Mouse (Mus musculus) liver, embryonic 15.5 days (tissue): Measurements from ENCODE around the gene Wdr86. TPM values are rescaled to one million over a fixed set of nuclear protein-coding genes. Genes with fewer than 3 reads are reported as not detected.
"Not testable (repeated sequence)": the region's sequence is repeated elsewhere in the genome, so short reads cannot be mapped to it uniquely, and the experiment has no call there.

Source experiments
- ATAC-seq: fragments of 200-750 bp; cut with Nextera tagmentation; 2 replicates; pipeline ENCODE4 v1.8.0; 2017; ENCODE audit warnings: moderate number of reproducible peaks, mild to moderate bottlenecking, moderate library complexity; ENCODE audit not compliant: insufficient read depth
- H3K27ac ChIP-seq: fragments of 300-500 bp; sonication (generic); replicated peaks from 2 replicates; pipeline ENCODE4 v1.5.1; 2015; ENCODE audit warnings: mild to moderate bottlenecking, inconsistent platforms
- H3K27me3 ChIP-seq: fragments of 300-500 bp; sonication (generic); 2 replicates; pipeline ENCODE4 v1.6.1; 2015; ENCODE audit warnings: mild to moderate bottlenecking, inconsistent platforms
- H3K36me3 ChIP-seq: fragments of 300-500 bp; sonication (generic); replicated peaks from 2 replicates; pipeline ENCODE4 v1.6.1; 2015; ENCODE audit warnings: moderate library complexity, mild to moderate bottlenecking, inconsistent platforms
- H3K4me1 ChIP-seq: fragments of 300-500 bp; sonication (generic); replicated peaks from 2 replicates; pipeline ENCODE4 v1.6.1; 2015; ENCODE audit warnings: inconsistent platforms
- H3K4me2 ChIP-seq: fragments of 300-500 bp; sonication (generic); 2 replicates; pipeline ENCODE4 v1.6.1; 2015; ENCODE audit warnings: moderate library complexity, mild to moderate bottlenecking, inconsistent platforms
- H3K4me3 ChIP-seq: fragments of 300-500 bp; sonication (generic); replicated peaks from 2 replicates; pipeline ENCODE4 v1.5.1; 2015; ENCODE audit warnings: mild to moderate bottlenecking, inconsistent platforms
- H3K9ac ChIP-seq: fragments of 300-500 bp; sonication (generic); 2 replicates; pipeline ENCODE4 v1.6.1; 2015; ENCODE audit warnings: moderate library complexity, mild to moderate bottlenecking, inconsistent platforms
- H3K9me3 ChIP-seq: fragments of 300-500 bp; sonication (generic); replicated peaks from 2 replicates; pipeline ENCODE4 v1.6.1; 2016; ENCODE audit warnings: inconsistent platforms
- WGBS: fragments of 180-500 bp; shearing (Covaris S2); methylation state at CpG from one replicate; pipeline ENCODE4 v1.1.7; 2015; ENCODE audit warnings: mixed read lengths; ENCODE audit not compliant: insufficient replicate concordance; 5-methylcytosine and 5-hydroxymethylcytosine counted together
- polyA plus RNA-seq: library from polyadenylated mRNA; unstranded; fragments of >200 nt; fragmentation: Nextera tagmentation; extraction: Ambion mirVana; gene quantifications from 2 replicates; pipeline ENCODE4 v1.2.1, GENCODE M21; 2015

Wdr86 gene
- polyA plus RNA-seq = 1.1 and 1.5 TPM in 2 replicates

GRCm38 (mm10) chr5:24730488-24730871 lies at the start of gene Wdr86:
TSS of gene Wdr86 (minus strand) at chr5:24730727.
- no peak within 1 kb of the TSS for H3K9ac ChIP-seq
- H3K4me3 ChIP-seq = peak within 1 kb of the TSS; percentile 40
- peaks cover 49% of the 10 kb centered on the region for H3K27me3 ChIP-seq
- no peak for ATAC-seq
- H3K27ac ChIP-seq = no peak within 1 kb of the TSS
- H3K9me3 ChIP-seq = no peaks in the 10 kb centered on the region
- peaks cover 21% of the 10 kb centered on the region; the same call in 1 of the 2 replicates for H3K4me1 ChIP-seq
- H3K36me3 ChIP-seq = no peaks in the 10 kb centered on the region
- WGBS = 1% methylated on average over 23 of the region's 23 CpGs
- H3K4me2 ChIP-seq = peak within 1 kb of the TSS; percentile 50

DNA sequence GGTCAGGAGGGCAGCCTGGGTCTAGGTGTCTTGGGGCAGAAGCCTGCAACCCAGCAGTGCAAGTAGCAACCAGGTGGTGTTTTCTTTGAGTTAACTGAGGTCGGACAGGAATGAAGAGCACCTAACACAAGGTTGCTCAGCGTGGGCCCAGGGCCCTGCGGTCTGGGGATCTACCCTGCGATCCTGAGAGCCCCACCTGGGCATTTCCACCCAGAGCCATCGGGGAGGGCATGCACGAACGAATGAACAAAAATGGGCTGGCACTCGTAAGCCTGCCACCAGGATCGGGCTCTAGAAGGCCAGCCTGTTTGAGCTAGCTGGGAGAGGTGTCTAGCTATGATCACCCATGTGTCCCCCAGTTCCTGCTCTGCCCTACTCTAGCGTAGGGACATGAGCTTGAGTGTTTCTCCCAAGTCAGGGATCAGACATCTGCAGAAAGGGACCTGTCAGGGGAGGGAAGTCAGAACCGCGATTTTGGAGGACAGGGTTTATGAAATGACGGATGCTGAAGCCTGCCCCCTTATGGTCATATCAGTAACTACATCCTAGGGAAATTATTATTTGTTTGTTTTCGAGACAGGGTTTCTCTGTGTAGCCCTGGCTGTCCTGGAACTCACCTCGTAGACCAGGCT lies 49.5 kb upstream of the Wdr86 start:
- peaks cover 13% of the 10 kb centered on the region for H3K27me3 ChIP-seq
- no peaks in the 10 kb centered on the region for H3K36me3 ChIP-seq
- no peak overlapping the region for H3K9ac ChIP-seq
- H3K4me1 ChIP-seq = peaks cover 4% of the 10 kb centered on the region; the same call in 1 of the 2 replicates
- WGBS = 33% methylated on average over 15 of the region's 15 CpGs
- H3K4me2 ChIP-seq = no peak overlapping the region
- H3K9me3 ChIP-seq = no peaks in the 10 kb centered on the region
- no peak overlapping the region for H3K27ac ChIP-seq
- ATAC-seq = no peak
- no peak overlapping the region for H3K4me3 ChIP-seq

DNA sequence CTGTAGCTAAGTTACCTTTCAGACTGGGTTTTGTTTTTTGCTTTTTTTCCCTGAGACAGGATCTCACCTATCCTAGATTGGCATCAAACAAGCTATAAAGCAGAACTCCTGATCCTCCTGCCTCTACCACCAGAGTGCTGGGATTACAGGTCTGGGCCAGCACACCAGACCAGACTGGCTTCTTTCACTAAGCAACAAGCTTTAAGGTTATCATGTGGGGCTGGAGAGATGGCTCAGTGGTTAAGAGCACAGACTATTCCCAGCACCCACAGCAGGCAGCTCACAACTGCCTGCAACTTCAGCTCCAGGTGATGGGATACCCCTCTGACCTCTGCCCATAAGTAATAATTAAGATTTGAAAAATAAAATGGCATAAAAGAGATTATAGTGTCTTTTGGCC lies 48.8 kb upstream of the Wdr86 start:
- no peaks in the 10 kb centered on the region for H3K36me3 ChIP-seq
- peaks cover 13% of the 10 kb centered on the region for H3K27me3 ChIP-seq
- ATAC-seq = no peak
- no peak overlapping the region for H3K27ac ChIP-seq
- no peak overlapping the region for H3K9ac ChIP-seq
- H3K4me2 ChIP-seq = no peak overlapping the region
- H3K9me3 ChIP-seq = no peaks in the 10 kb centered on the region
- H3K4me1 ChIP-seq = peaks cover 4% of the 10 kb centered on the region; the same call in 1 of the 2 replicates
- H3K4me3 ChIP-seq = no peak overlapping the region

- H3K9me3 ChIP-seq = no peaks in the 10 kb centered on the region
- H3K36me3 ChIP-seq = no peaks in the 10 kb centered on the region
- WGBS = 49% methylated on average over 13 of the region's 13 CpGs
- no peak for ATAC-seq
- H3K27ac ChIP-seq = no peak overlapping the region
- H3K27me3 ChIP-seq = peaks cover 13% of the 10 kb centered on the region
- no peak overlapping the region for H3K4me3 ChIP-seq
- no peak overlapping the region for H3K4me2 ChIP-seq
- peaks cover 4% of the 10 kb centered on the region; the same call in 1 of the 2 replicates for H3K4me1 ChIP-seq
- no peak overlapping the region for H3K9ac ChIP-seq
These were observed 48.3 kb upstream of the Wdr86 start for GRCm38 (mm10) chr5:24778843-24779140.

- WGBS = 35% methylated on average over 17 of the region's 17 CpGs
- H3K4me2 ChIP-seq = no peak overlapping the region
These were observed 47.7 kb upstream of the Wdr86 start for GRCm38 (mm10) chr5:24778082-24778842.

DNA sequence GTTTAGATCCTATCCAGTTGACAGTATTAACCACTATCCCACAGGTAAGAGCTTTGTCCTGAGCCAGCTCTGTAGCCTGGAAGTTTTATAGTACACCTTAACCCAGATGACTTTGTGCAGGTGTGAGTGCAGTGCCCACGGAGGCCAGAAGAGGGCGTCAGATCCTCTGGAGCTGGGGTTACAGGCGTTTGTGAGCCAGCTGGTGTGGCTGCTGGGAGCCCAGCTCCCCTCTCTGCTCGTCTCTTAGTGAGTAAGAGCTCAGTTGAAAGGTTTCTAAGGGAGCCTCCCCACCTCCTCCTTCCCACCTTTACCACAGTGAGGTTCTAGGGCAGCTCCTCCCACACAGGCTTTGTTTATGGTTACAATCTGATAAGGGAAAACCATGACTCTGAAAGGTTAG lies 46.2 kb upstream of the Wdr86 start:
- ATAC-seq = no peak
- Histone ChIP-seq H3K9me3 (no peaks in the 10 kb centered on the region), H3K27me3 (peaks cover 13% of the 10 kb centered on the region), H3K36me3 (no peaks in the 10 kb centered on the region), H3K4me1 (peaks cover 4% of the 10 kb centered on the region; the same call in 1 of the 2 replicates), H3K4me3 (no peak overlapping the region), H3K9ac (no peak overlapping the region), H3K27ac (no peak overlapping the region), H3K4me2 (no peak overlapping the region)
- 51% methylated on average over 4 of the region's 4 CpGs for WGBS

More at GRCm38 (mm10) chr5:24778082-24778842, 47.7 kb upstream of the Wdr86 start:
- H3K27ac ChIP-seq = no peak overlapping the region
- ATAC-seq = no peak
- no peak overlapping the region for H3K4me3 ChIP-seq
- H3K9me3 ChIP-seq = no peaks in the 10 kb centered on the region
- H3K4me1 ChIP-seq = peaks cover 4% of the 10 kb centered on the region; the same call in 1 of the 2 replicates
- H3K36me3 ChIP-seq = no peaks in the 10 kb centered on the region
- H3K9ac ChIP-seq = no peak overlapping the region
- peaks cover 13% of the 10 kb centered on the region for H3K27me3 ChIP-seq

- ATAC-seq, H3K9me3 ChIP-seq, H3K4me1 ChIP-seq, H3K9ac ChIP-seq, H3K4me3 ChIP-seq, H3K27me3 ChIP-seq, H3K27ac ChIP-seq, H3K4me2 ChIP-seq, H3K36me3 ChIP-seq: not testable (repeated sequence)
- 79% methylated on average over 16 of the region's 16 CpGs for WGBS
These were observed 44.0 kb upstream of the Wdr86 start for GRCm38 (mm10) chr5:24774549-24774948.

DNA sequence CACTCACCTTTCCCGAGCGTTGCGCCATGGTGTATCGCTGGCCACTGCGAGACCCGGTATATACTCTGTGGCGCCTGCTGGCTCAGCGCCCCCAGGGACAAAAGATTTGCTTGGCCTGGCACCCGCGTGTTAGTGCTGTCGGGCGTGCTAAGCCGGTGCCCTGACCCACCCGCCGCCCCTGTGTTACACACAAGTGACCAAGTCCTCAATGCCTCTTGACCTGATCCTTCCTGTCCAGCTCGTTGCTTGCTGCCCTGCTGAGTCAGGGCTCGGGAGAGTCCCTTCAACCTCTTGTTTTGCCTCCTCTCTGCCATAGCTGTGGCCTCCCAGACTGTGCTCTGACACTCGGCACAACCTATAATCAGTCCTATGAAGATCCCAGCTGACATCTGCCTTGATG lies 27.3 kb upstream of the Wdr86 start, which contains the start of gene Crygn:
TSS of gene Crygn (minus strand) at position 193 of the 400 bp plus-strand sequence.
- no peak within 1 kb of the TSS for H3K27ac ChIP-seq
- WGBS = 52% methylated on average over 18 of the region's 18 CpGs
- no peak within 1 kb of the TSS for H3K9ac ChIP-seq
- no peak within 1 kb of the TSS for H3K4me3 ChIP-seq
- no peak within 1 kb of the TSS for H3K4me2 ChIP-seq
- ATAC-seq = no peak
- H3K36me3 ChIP-seq = no peaks in the 10 kb centered on the region
- no peaks in the 10 kb centered on the region for H3K4me1 ChIP-seq
- H3K27me3 ChIP-seq = peaks cover 16% of the 10 kb centered on the region
- H3K9me3 ChIP-seq = no peaks in the 10 kb centered on the region

GRCm38 (mm10) chr5:24756931-24757330 lies 26.4 kb upstream of the Wdr86 start:
- 55% methylated on average over 3 of the region's 3 CpGs for WGBS

DNA sequence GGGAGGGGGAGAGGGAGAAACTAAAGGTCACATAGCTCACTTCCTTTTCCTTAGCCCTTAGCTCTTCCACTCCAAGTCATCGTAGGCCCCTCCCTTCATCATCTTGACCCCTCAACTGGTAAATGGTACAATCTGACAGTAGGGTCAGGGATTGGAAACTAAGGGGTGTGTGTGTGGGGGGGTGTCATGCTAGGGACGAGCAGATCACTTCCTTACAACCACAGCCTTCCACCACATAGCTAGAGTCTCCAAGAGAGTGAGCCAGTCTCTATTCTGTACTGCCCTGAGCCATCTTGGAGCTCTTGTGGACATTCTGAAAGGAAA lies 21.6 kb upstream of the Wdr86 start:
- no peaks in the 10 kb centered on the region for H3K9me3 ChIP-seq
- H3K4me3 ChIP-seq = peak overlapping the region; percentile 60; the same call in 1 of the 2 replicates
- peak overlapping the region; percentile 88 for H3K4me2 ChIP-seq
- H3K4me1 ChIP-seq = peaks cover 20% of the 10 kb centered on the region
- no peak overlapping the region for H3K27ac ChIP-seq
- ATAC-seq = no peak
- no peaks in the 10 kb centered on the region for H3K36me3 ChIP-seq
- no peak overlapping the region for H3K9ac ChIP-seq
- peaks cover 25% of the 10 kb centered on the region for H3K27me3 ChIP-seq
- WGBS = 3% methylated on average over 2 of the region's 2 CpGs

More at GRCm38 (mm10) chr5:24756931-24757330, 26.4 kb upstream of the Wdr86 start:
- Histone ChIP-seq H3K27ac (no peak overlapping the region), H3K4me2 (no peak overlapping the region), H3K36me3 (no peaks in the 10 kb centered on the region), H3K9me3 (no peaks in the 10 kb centered on the region), H3K27me3 (peaks cover 25% of the 10 kb centered on the region), H3K4me1 (peaks cover under 1% of the 10 kb centered on the region; the same call in 1 of the 2 replicates), H3K4me3 (no peak overlapping the region), H3K9ac (no peak overlapping the region)
- ATAC-seq = no peak

DNA sequence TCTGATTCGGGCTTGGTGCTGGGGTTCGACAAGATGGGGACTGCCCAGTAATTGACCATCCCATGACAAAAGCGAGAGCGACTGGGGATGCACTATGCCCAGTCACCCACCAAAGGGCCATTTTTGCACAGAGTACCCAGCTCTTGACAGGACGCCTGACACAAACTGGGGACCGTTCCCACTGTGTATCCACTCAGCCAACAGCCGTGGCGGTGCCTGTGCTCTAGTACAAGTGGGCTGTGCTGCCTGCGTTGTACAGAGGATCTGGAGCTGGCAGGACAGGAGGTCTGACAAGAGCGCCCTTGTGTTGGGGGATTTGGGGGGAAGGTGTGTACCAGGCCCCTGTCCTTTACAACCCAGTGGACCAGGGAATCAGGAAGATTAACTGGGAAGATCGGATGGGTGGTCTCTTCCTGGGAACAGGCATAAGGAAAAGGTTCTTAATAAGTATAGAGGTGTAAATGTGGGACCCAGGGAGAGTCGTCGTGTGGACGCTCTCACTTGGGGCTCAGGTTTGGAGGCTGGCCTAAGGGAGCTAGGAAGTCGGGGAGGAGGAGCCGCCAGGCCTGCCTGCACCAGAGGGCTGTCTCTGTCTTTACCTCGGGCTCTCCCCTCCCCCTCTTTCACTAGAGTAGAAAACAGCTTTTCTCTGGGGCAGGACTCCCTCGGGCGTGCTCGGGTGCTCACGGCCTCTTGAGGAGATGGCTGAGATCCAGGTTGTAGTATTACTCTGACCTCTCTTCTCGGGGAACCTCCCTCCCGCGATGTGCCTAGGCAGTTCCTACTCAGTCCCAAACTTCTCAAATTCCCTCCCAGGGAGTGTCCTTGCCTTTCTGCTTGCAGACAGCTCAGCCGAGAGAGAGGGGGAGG lies 21.0 kb upstream of the Wdr86 start:
- Histone ChIP-seq H3K4me1 (peaks cover 20% of the 10 kb centered on the region), H3K27me3 (peaks cover 25% of the 10 kb centered on the region), H3K4me3 (peak overlapping the region; percentile 60), H3K9me3 (no peaks in the 10 kb centered on the region), H3K27ac (peak overlapping the region; percentile 71), H3K4me2 (peak overlapping the region; percentile 88), H3K9ac (peak overlapping the region; percentile 50; the same call in 1 of the 2 replicates), H3K36me3 (no peaks in the 10 kb centered on the region)
- peak; percentile 40 for ATAC-seq
- 3% methylated on average over 25 of the region's 25 CpGs for WGBS
